Mouse (Mus musculus) limb, embryonic 15.5 days (tissue): ENCODE results near the gene Gm17783. TPM values are rescaled to one million over a fixed set of nuclear protein-coding genes. Genes with fewer than 3 reads are reported as not detected.
"Not testable (repeated sequence)": the region's sequence is repeated elsewhere in the genome, so short reads cannot be mapped to it uniquely, and the experiment has no call there.

ENCODE experiments used
- ATAC-seq: fragments of 200-750 bp; cut with Nextera tagmentation; 2 replicates; pipeline ENCODE4 v1.8.0; 2017; ENCODE audit warnings: low read depth, moderate TSS enrichment; ENCODE audit not compliant: insufficient number of reproducible peaks, low FRiP score, low TSS enrichment
- H3K27ac ChIP-seq: fragments of 300-500 bp; sonication (generic); 2 replicates; pipeline ENCODE4 v1.5.1; 2015; ENCODE audit warnings: moderate library complexity, mild to moderate bottlenecking, inconsistent platforms
- H3K27me3 ChIP-seq: fragments of 300-500 bp; sonication (generic); 2 replicates; pipeline ENCODE4 v1.6.1; 2015; ENCODE audit warnings: inconsistent platforms
- H3K36me3 ChIP-seq: fragments of 300-500 bp; sonication (generic); 2 replicates; pipeline ENCODE4 v1.6.1; 2015; ENCODE audit warnings: inconsistent platforms
- H3K4me1 ChIP-seq: fragments of 300-500 bp; sonication (generic); 2 replicates; pipeline ENCODE4 v1.6.1; 2015; ENCODE audit warnings: inconsistent platforms
- H3K4me2 ChIP-seq: fragments of 300-500 bp; sonication (generic); 2 replicates; pipeline ENCODE4 v1.6.1; 2015; ENCODE audit warnings: mild to moderate bottlenecking, inconsistent platforms
- H3K4me3 ChIP-seq: fragments of 300-500 bp; sonication (generic); 2 replicates; pipeline ENCODE4 v1.5.1; 2015; ENCODE audit warnings: mild to moderate bottlenecking, inconsistent platforms
- H3K9ac ChIP-seq: fragments of 300-500 bp; sonication (generic); 2 replicates; pipeline ENCODE4 v1.6.1; 2015; ENCODE audit warnings: inconsistent platforms
- H3K9me3 ChIP-seq: fragments of 300-500 bp; sonication (generic); 2 replicates; pipeline ENCODE4 v1.6.1; 2016; ENCODE audit warnings: inconsistent platforms
- WGBS: fragments of 180-500 bp; shearing (Covaris S2); methylation state at CpG from one replicate; pipeline ENCODE4 v1.1.7; 2015; 5-methylcytosine and 5-hydroxymethylcytosine counted together
- polyA plus RNA-seq: library from polyadenylated mRNA; unstranded; fragments of >200 nt; fragmentation: Nextera tagmentation; extraction: Ambion mirVana; gene quantifications from 2 replicates; pipeline ENCODE4 v1.2.1, GENCODE M21; 2015

The Gm17783 gene
- polyA plus RNA-seq, result not detected in 2 replicates

DNA sequence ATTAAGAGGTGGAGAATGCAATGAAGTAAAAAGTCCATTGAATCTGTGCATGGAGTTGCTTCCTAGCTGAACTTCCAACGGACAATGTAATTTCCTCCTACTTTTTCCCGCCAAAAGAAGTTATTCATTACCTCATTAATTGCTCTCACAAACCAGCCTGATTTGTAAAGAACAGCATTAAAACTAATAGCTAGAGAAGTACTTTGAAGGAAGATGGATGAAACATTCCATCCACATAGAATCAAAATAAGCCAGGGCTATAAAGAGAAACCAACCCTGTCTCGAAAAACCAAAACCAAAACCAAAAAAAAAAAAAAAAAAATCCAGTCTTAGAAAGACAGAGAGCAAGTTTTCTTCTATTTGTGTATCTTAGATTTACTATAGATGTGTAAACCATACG, at the start of gene Gm17783:
Gm17783 (minus strand) TSS at position 101 of the 400 bp plus-strand sequence.
- H3K9ac ChIP-seq, result no peak within 1 kb of the TSS
- WGBS, result 73% methylated on average over 4 of the region's 4 CpGs
- H3K4me1 ChIP-seq, result no peaks in the 10 kb centered on the region
- no peak for ATAC-seq
- H3K27ac ChIP-seq, result no peak within 1 kb of the TSS
- H3K4me3 ChIP-seq, result no peak within 1 kb of the TSS
- H3K27me3 ChIP-seq, result no peaks in the 10 kb centered on the region
- no peak within 1 kb of the TSS for H3K4me2 ChIP-seq
- H3K36me3 ChIP-seq, result no peaks in the 10 kb centered on the region
- no peaks in the 10 kb centered on the region for H3K9me3 ChIP-seq

DNA sequence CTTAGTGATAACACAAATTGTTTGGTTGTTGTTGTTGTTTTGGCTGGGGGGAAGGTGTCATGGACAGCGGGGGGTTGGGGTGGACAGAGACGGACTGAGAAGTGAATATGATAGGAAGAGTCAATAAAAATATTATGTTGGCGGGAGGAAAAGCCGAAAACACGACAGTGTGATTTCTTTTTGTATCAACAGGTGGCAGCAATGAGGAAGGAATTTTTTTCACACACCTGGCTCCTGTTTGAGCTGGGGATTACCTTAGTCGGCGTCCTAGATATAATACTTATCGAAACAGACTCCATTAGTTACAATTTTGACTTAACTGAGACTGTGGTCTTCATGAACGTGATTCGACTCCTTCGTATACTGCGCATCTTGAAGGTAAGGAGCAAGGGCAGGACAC, 48.0 kb upstream of the Gm17783 start:
- no peaks in the 10 kb centered on the region for H3K4me1 ChIP-seq
- H3K36me3 ChIP-seq, result no peaks in the 10 kb centered on the region
- no peaks in the 10 kb centered on the region for H3K27me3 ChIP-seq
- ATAC-seq, result no peak
- no peak overlapping the region for H3K27ac ChIP-seq
- no peak overlapping the region for H3K4me3 ChIP-seq
- H3K9me3 ChIP-seq, result no peaks in the 10 kb centered on the region
- H3K9ac ChIP-seq, result no peak overlapping the region
- H3K4me2 ChIP-seq, result no peak overlapping the region
- WGBS, result 57% methylated on average over 12 of the region's 12 CpGs

GRCm38 (mm10) chr16:45572307-45572706, 40.5 kb upstream of the Gm17783 start:
- no peak overlapping the region for H3K4me2 ChIP-seq
- H3K9ac ChIP-seq, result no peak overlapping the region
- no peaks in the 10 kb centered on the region for H3K9me3 ChIP-seq
- 87% methylated on average over 3 of the region's 3 CpGs for WGBS
- H3K4me3 ChIP-seq, result no peak overlapping the region
- H3K27ac ChIP-seq, result no peak overlapping the region
- no peaks in the 10 kb centered on the region for H3K4me1 ChIP-seq
- ATAC-seq, result no peak
- H3K36me3 ChIP-seq, result no peaks in the 10 kb centered on the region
- no peaks in the 10 kb centered on the region for H3K27me3 ChIP-seq

- H3K4me3 ChIP-seq, result no peak overlapping the region
- WGBS, result 56% methylated on average over 3 of the region's 3 CpGs
- H3K4me2 ChIP-seq, result no peak overlapping the region
- no peaks in the 10 kb centered on the region for H3K36me3 ChIP-seq
- no peak for ATAC-seq
- no peaks in the 10 kb centered on the region for H3K4me1 ChIP-seq
- H3K27ac ChIP-seq, result no peak overlapping the region
- H3K9ac ChIP-seq, result no peak overlapping the region
- H3K27me3 ChIP-seq, result no peaks in the 10 kb centered on the region
- no peaks in the 10 kb centered on the region for H3K9me3 ChIP-seq
Observed at GRCm38 (mm10) chr16:45561747-45562146, 29.9 kb upstream of the Gm17783 start.

DNA sequence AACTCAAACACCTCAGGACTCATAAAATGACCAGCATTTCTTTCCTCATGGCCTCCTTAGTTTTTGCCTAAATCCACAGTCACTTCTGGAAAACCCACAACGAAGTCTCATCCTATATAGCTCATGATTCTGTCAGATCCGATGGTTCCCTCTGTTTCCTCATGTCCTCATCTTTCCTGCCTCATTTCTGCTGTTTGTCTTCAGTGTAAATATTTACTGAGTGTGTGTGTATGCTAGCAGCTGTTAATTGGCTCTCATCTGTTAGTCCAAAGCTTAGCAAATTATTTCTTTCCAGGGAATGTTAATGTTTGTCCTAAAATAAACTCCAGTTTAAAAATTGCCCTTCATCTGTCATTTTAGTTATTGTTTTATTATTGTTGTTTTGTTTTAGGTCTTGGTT, 19.7 kb upstream of the Gm17783 start:
- no peaks in the 10 kb centered on the region for H3K27me3 ChIP-seq
- no peaks in the 10 kb centered on the region for H3K4me1 ChIP-seq
- no peak overlapping the region for H3K27ac ChIP-seq
- H3K4me3 ChIP-seq, result no peak overlapping the region
- no peak overlapping the region for H3K9ac ChIP-seq
- H3K4me2 ChIP-seq, result no peak overlapping the region
- WGBS, result 78% methylated on average over 2 of the region's 2 CpGs
- ATAC-seq, result no peak
- no peaks in the 10 kb centered on the region for H3K9me3 ChIP-seq
- H3K36me3 ChIP-seq, result no peaks in the 10 kb centered on the region

GRCm38 (mm10) chr16:45547982-45548381, 16.1 kb upstream of the Gm17783 start:
- ATAC-seq, result no peak
- no peaks in the 10 kb centered on the region for H3K27me3 ChIP-seq
- H3K4me2 ChIP-seq, result no peak overlapping the region
- H3K27ac ChIP-seq, result no peak overlapping the region
- H3K9me3 ChIP-seq, result no peaks in the 10 kb centered on the region
- no peaks in the 10 kb centered on the region for H3K4me1 ChIP-seq
- H3K9ac ChIP-seq, result no peak overlapping the region
- H3K36me3 ChIP-seq, result no peaks in the 10 kb centered on the region
- no peak overlapping the region for H3K4me3 ChIP-seq

DNA sequence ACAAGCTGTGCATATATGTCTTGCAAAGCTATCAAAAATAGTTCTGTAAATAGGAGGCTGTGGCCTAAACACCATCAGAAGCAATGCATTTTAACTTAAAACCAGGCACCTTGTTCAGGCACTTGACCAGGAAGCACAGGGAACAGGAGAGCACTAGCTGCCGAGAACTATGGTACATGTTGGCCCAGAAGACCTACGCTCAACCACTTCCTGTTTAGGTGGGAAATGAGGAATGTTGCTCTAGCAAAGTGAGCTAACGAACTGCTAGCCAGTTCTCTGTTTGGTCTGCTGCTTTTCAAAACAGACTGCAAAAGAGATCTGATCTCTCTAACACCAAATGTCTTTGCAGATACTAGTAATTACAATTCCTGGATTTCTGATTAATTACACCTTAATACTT, 12.5 kb upstream of the Gm17783 start:
- Histone ChIP-seq H3K4me2 (no peak overlapping the region), H3K27me3 (no peaks in the 10 kb centered on the region), H3K4me1 (no peaks in the 10 kb centered on the region), H3K36me3 (no peaks in the 10 kb centered on the region), H3K27ac (no peak overlapping the region), H3K4me3 (no peak overlapping the region), H3K9ac (no peak overlapping the region), H3K9me3 (no peaks in the 10 kb centered on the region)
- WGBS, result 60% methylated on average over 3 of the region's 3 CpGs
- ATAC-seq, result no peak

GRCm38 (mm10) chr16:45542108-45542507, 10.3 kb upstream of the Gm17783 start:
- H3K4me2 ChIP-seq, result no peak overlapping the region
- H3K4me1 ChIP-seq, result no peaks in the 10 kb centered on the region
- ATAC-seq, result no peak
- H3K4me3 ChIP-seq, result no peak overlapping the region
- no peaks in the 10 kb centered on the region for H3K9me3 ChIP-seq
- H3K9ac ChIP-seq, result no peak overlapping the region
- H3K27me3 ChIP-seq, result no peaks in the 10 kb centered on the region
- H3K27ac ChIP-seq, result no peak overlapping the region
- no peaks in the 10 kb centered on the region for H3K36me3 ChIP-seq

GRCm38 (mm10) chr16:45538342-45538741, 6.5 kb upstream of the Gm17783 start:
- H3K4me2 ChIP-seq, H3K4me1 ChIP-seq, H3K36me3 ChIP-seq, H3K9ac ChIP-seq, H3K4me3 ChIP-seq, H3K27ac ChIP-seq, H3K9me3 ChIP-seq, ATAC-seq, H3K27me3 ChIP-seq: not testable (repeated sequence)
- 78% methylated on average over 1 of the region's 1 CpGs for WGBS

- H3K27ac ChIP-seq, result no peak within 1 kb of the TSS
- H3K4me2 ChIP-seq, result no peak within 1 kb of the TSS
- H3K36me3 ChIP-seq, result no peaks in the 10 kb centered on the region
- no peaks in the 10 kb centered on the region for H3K27me3 ChIP-seq
- no peak within 1 kb of the TSS for H3K9ac ChIP-seq
- no peaks in the 10 kb centered on the region for H3K9me3 ChIP-seq
- ATAC-seq, result no peak
- no peaks in the 10 kb centered on the region for H3K4me1 ChIP-seq
- WGBS, result 91% methylated on average over 5 of the region's 5 CpGs
- H3K4me3 ChIP-seq, result no peak within 1 kb of the TSS
Observed at GRCm38 (mm10) chr16:45535009-45535408, 3.2 kb upstream of the Gm17783 start, which contains the start of gene Slc9c1. Gene Slc9c1, plus strand, starts transcription at chr16:45535309.

GRCm38 (mm10) chr16:45525551-45525950, 6.3 kb downstream of the Gm17783 start:
- H3K9me3 ChIP-seq, result no peaks in the 10 kb centered on the region
- no peak overlapping the region for H3K9ac ChIP-seq
- WGBS, result 74% methylated on average over 5 of the region's 5 CpGs
- no peaks in the 10 kb centered on the region for H3K27me3 ChIP-seq
- no peak overlapping the region for H3K4me3 ChIP-seq
- no peaks in the 10 kb centered on the region for H3K4me1 ChIP-seq
- no peaks in the 10 kb centered on the region for H3K36me3 ChIP-seq
- no peak overlapping the region for H3K4me2 ChIP-seq
- no peak for ATAC-seq
- H3K27ac ChIP-seq, result no peak overlapping the region

GRCm38 (mm10) chr16:45495326-45495725, 36.5 kb downstream of the Gm17783 start:
- H3K27me3 ChIP-seq, result no peaks in the 10 kb centered on the region
- no peaks in the 10 kb centered on the region for H3K4me1 ChIP-seq
- WGBS, result 79% methylated on average over 1 of the region's 1 CpGs
- H3K4me2 ChIP-seq, result no peak overlapping the region
- no peak for ATAC-seq
- no peak overlapping the region for H3K4me3 ChIP-seq
- H3K9me3 ChIP-seq, result no peaks in the 10 kb centered on the region
- H3K36me3 ChIP-seq, result no peaks in the 10 kb centered on the region
- no peak overlapping the region for H3K9ac ChIP-seq
- H3K27ac ChIP-seq, result no peak overlapping the region

DNA sequence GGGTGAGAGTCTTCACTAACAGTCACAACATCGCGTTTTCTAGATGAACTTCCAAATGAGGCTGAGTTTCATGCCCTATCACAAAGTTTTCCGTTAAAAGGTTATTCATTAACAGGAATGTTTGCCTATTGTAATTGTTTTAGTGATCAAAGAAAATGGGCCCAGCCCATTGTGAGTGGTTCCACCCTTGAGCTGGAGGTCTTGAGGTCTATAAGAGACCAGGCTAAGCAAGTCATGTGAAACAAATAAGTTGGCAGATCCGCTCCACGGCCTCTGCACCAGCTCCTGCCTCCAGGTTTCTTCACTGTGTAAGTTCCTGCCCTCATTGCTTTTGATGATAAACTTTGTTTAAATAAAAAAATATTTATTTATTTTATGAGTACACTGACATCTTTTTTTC, 38.9 kb downstream of the Gm17783 start, which contains the start of gene Gm609:
Gm609 (minus strand) TSS at position 43 of the 400 bp plus-strand sequence.
- ATAC-seq, result no peak
- Histone ChIP-seq H3K9ac (no peak within 1 kb of the TSS), H3K4me3 (no peak within 1 kb of the TSS), H3K27ac (no peak within 1 kb of the TSS), H3K27me3 (no peaks in the 10 kb centered on the region), H3K9me3 (no peaks in the 10 kb centered on the region), H3K36me3 (no peaks in the 10 kb centered on the region), H3K4me2 (no peak within 1 kb of the TSS), H3K4me1 (no peaks in the 10 kb centered on the region)
- 91% methylated on average over 5 of the region's 5 CpGs for WGBS
